Mouse (Mus musculus): ENCODE results near the gene Pdcd1. TPM values are rescaled to one million over a fixed set of nuclear protein-coding genes. Genes with fewer than 3 reads are reported as not detected.

Gene Pdcd1
- polyA plus RNA-seq, 2 experiments: 0.09 to 0.50 TPM

DNA sequence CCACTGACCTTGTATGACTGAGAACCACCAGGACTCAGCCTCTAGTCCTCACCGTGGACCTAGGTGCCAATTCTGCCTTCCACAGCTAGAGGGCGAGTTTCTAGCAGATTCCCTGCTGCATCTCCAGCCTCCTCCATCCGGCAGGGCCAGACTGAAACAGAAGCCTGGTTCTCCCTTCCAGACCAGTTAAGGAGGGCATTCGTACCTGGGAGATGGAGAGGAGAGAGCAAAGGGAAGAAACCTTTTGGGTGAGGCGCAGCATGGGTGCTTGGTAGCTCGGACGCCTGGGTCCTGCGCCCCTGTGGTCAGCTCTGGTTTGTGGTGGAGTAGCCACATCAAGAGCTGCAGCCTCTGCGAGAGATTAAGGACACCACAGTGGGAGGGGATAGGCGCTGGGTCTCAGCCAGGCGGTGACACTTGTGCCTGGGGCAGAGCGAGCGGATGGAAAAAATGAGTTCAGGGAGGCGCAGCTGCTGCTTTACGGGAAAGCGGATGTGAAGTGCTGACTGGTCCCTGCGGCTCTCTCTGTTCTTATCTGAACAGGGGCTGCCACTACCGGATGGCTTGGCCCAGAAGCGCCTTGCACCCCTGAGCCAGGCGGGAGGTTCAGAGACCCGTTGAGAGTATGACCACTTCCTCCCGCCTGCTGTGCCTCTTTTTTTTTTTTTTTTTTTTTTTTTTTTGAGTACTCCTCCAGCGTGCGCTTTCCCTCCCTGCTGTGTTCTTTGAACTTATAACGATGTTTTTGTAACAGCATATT, 17.2 kb downstream of the Pdcd1 start:
- WGBS: 2% methylated on average over 24 of the region's 25 CpGs
- ATAC-seq (ENCODE audit: low FRiP score, low read depth) (peak; percentile 89), DNase-seq (ENCODE audit: low spot score) (peak; percentile 78)
- H3K9me3 ChIP-seq (ENCODE audit: control insufficient read depth, low read length): no peaks in the 10 kb centered on the region
- no peaks in the 10 kb centered on the region for H3K36me3 ChIP-seq (ENCODE audit: control insufficient read depth, insufficient read depth, low read length)
- peak overlapping the region; percentile 82 for H3K27ac ChIP-seq (replicated peaks; ENCODE audit: low read depth, low read length)
- peak; percentile 18; the same call in 1 of the 2 replicates for TF ChIP-seq POLR2A (IDR thresholded peaks at IDR 0.05; ENCODE audit: borderline replicate concordance, extremely low read depth, insufficient read depth, insufficient read length)
- H3K4me2 ChIP-seq (replicated peaks; ENCODE audit: low read depth, low read length, severe bottlenecking): peak overlapping the region; percentile 71
- H3K4me3 ChIP-seq (replicated peaks; ENCODE audit: low read length): peak overlapping the region; percentile 36
- peak overlapping the region; percentile 52 for H3K9ac ChIP-seq (ENCODE audit: low read depth, low read length, severe bottlenecking)
- no peaks in the 10 kb centered on the region for H3K4me1 ChIP-seq (ENCODE audit: control insufficient read depth, insufficient read depth, low read length)
- H3K27me3 ChIP-seq (ENCODE audit: control insufficient read depth, insufficient read depth, low read length): no peaks in the 10 kb centered on the region

DNA sequence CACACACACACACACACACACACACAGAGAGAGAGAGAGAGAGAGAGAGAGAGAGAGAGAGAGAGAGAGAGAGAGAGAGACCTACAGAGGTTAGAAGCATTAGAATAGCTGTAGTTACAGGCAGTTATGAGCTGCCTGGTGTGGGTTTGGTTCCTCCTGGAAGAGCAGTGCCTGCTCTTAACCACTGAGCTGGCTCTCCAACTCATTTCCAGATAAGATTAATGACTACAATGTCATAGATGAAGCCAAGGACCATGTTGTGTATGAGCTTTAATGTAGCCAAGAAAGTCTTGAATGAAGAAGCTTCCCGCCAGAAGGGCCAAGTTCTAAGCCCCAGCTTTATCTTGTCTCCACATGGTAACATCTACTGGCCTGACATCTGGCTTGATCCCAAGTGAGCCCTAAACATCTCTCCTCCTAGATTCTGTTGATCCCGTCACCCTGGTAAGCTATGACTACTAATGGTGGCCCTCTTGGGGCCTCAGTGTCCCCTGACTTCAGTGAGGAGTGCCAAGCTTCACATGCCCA, 19.2 kb downstream of the Pdcd1 start:
- no peaks in the 10 kb centered on the region for H3K27me3 ChIP-seq (ENCODE audit: control insufficient read depth, insufficient read depth, low read length)
- H3K4me3 ChIP-seq (replicated peaks; ENCODE audit: low read length): no peak overlapping the region
- no peaks in the 10 kb centered on the region for H3K36me3 ChIP-seq (ENCODE audit: control insufficient read depth, insufficient read depth, low read length)
- H3K4me1 ChIP-seq (ENCODE audit: control insufficient read depth, insufficient read depth, low read length): no peaks in the 10 kb centered on the region
- ATAC-seq (ENCODE audit: low FRiP score, low read depth) (no peak), DNase-seq (ENCODE audit: low spot score) (no peak)
- H3K9ac ChIP-seq (ENCODE audit: low read depth, low read length, severe bottlenecking): no peak overlapping the region
- H3K27ac ChIP-seq (replicated peaks; ENCODE audit: low read depth, low read length): no peak overlapping the region
- H3K4me2 ChIP-seq (replicated peaks; ENCODE audit: low read depth, low read length, severe bottlenecking): no peak overlapping the region
- no peaks in the 10 kb centered on the region for H3K9me3 ChIP-seq (ENCODE audit: control insufficient read depth, low read length)
- no peak for TF ChIP-seq POLR2A (IDR thresholded peaks at IDR 0.05; ENCODE audit: borderline replicate concordance, extremely low read depth, insufficient read depth, insufficient read length)
- WGBS: 82% methylated on average over 2 of the region's 2 CpGs

GRCm38 (mm10) chr1:94028741-94029140, 23.6 kb downstream of the Pdcd1 start:
- WGBS: 82% methylated on average over 2 of the region's 2 CpGs
- Histone ChIP-seq H3K4me1 (ENCODE audit: control insufficient read depth, insufficient read depth, low read length) (no peaks in the 10 kb centered on the region), H3K27me3 (ENCODE audit: control insufficient read depth, insufficient read depth, low read length) (no peaks in the 10 kb centered on the region), H3K4me2 (replicated peaks; ENCODE audit: low read depth, low read length, severe bottlenecking) (no peak overlapping the region), H3K4me3 (replicated peaks; ENCODE audit: low read length) (no peak overlapping the region), H3K27ac (replicated peaks; ENCODE audit: low read depth, low read length) (no peak overlapping the region), H3K36me3 (ENCODE audit: control insufficient read depth, insufficient read depth, low read length) (no peaks in the 10 kb centered on the region), H3K9ac (ENCODE audit: low read depth, low read length, severe bottlenecking) (no peak overlapping the region), H3K9me3 (ENCODE audit: control insufficient read depth, low read length) (no peaks in the 10 kb centered on the region)
- ATAC-seq (ENCODE audit: low FRiP score, low read depth): no peak
- DNase-seq (ENCODE audit: low spot score): no peak
- TF ChIP-seq POLR2A (IDR thresholded peaks at IDR 0.05; ENCODE audit: borderline replicate concordance, extremely low read depth, insufficient read depth, insufficient read length): no peak

- Histone ChIP-seq H3K4me3 (replicated peaks; ENCODE audit: low read length) (no peak overlapping the region), H3K4me1 (ENCODE audit: control insufficient read depth, insufficient read depth, low read length) (no peaks in the 10 kb centered on the region), H3K9me3 (ENCODE audit: control insufficient read depth, low read length) (no peaks in the 10 kb centered on the region), H3K27ac (replicated peaks; ENCODE audit: low read depth, low read length) (no peak overlapping the region), H3K36me3 (ENCODE audit: control insufficient read depth, insufficient read depth, low read length) (no peaks in the 10 kb centered on the region), H3K27me3 (ENCODE audit: control insufficient read depth, insufficient read depth, low read length) (no peaks in the 10 kb centered on the region), H3K4me2 (replicated peaks; ENCODE audit: low read depth, low read length, severe bottlenecking) (no peak overlapping the region), H3K9ac (ENCODE audit: low read depth, low read length, severe bottlenecking) (no peak overlapping the region)
- no peak for TF ChIP-seq POLR2A (IDR thresholded peaks at IDR 0.05; ENCODE audit: borderline replicate concordance, extremely low read depth, insufficient read depth, insufficient read length)
- ATAC-seq (ENCODE audit: low FRiP score, low read depth) (no peak), DNase-seq (ENCODE audit: low spot score) (no peak)
- 90% methylated on average over 12 of the region's 12 CpGs for WGBS
These were observed 24.7 kb downstream of the Pdcd1 start for GRCm38 (mm10) chr1:94027506-94028108.

DNA sequence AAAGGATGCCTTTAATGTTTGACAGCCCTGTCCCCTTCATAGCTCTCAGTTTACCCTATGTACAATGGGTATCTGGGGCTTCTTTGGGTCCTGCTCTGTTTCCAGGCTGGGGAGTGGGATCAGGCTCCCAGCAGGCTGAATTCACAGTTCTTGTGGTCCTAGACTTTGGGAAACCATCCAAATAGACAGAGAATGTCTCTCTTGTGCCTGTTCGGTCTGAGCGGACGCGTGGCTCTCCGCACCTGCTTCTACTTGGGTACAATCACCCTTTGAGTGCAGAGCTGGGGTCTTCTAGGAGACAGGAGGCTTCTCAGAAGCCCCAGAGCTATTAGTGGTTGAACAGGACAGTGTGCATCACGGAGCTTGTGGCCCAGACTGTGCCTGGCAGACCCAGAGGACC, 32.2 kb downstream of the Pdcd1 start, which contains the start of gene Neu4:
Gene Neu4 (plus strand): TSS at position 301 of the 400 bp plus-strand sequence.
- no peaks in the 10 kb centered on the region for H3K9me3 ChIP-seq (ENCODE audit: control insufficient read depth, low read length)
- DNase-seq (ENCODE audit: low spot score): no peak
- H3K36me3 ChIP-seq (ENCODE audit: control insufficient read depth, insufficient read depth, low read length): no peaks in the 10 kb centered on the region
- no peak for ATAC-seq (ENCODE audit: low FRiP score, low read depth)
- no peaks in the 10 kb centered on the region for H3K4me1 ChIP-seq (ENCODE audit: control insufficient read depth, insufficient read depth, low read length)
- no peaks in the 10 kb centered on the region for H3K27me3 ChIP-seq (ENCODE audit: control insufficient read depth, insufficient read depth, low read length)
- TF ChIP-seq POLR2A (IDR thresholded peaks at IDR 0.05; ENCODE audit: borderline replicate concordance, extremely low read depth, insufficient read depth, insufficient read length): no peak
- H3K4me3 ChIP-seq (replicated peaks; ENCODE audit: low read length): no peak within 1 kb of the TSS
- no peak within 1 kb of the TSS for H3K9ac ChIP-seq (ENCODE audit: low read depth, low read length, severe bottlenecking)
- WGBS: 78% methylated on average over 6 of the region's 6 CpGs
- H3K27ac ChIP-seq (replicated peaks; ENCODE audit: low read depth, low read length): no peak within 1 kb of the TSS
- H3K4me2 ChIP-seq (replicated peaks; ENCODE audit: low read depth, low read length, severe bottlenecking): no peak within 1 kb of the TSS

Measured in limb, embryonic 14.5 days (tissue).